12 mouse cellular contexts compared by ENCODE assay signal in genomic region chr10:11960327-11960922, GRCm38 (mm10).
DNase-seq lines count a peak whose midpoint lies in the region; ATAC-seq lines count a peak whose summit lies in the region.
"Had no signal": no experiment of that assay in that cellular context is flagged by ENCODE, and none has a peak within 500 bp of the region (broad histone marks: within the 10 kb centered on the region; RNA-seq: fewer than 3 reads in every experiment).

No protein-coding gene starts in this region.

- peaks cover 4% of the 10 kb centered on the region; the same call in 1 of the 2 replicates for H3K9me3 ChIP-seq in hindbrain, embryonic 13.5 days
- no peaks in the 10 kb centered on the region for H3K9me3 ChIP-seq in midbrain, embryonic 12.5 days
- H3K9me3 ChIP-seq: embryonic facial prominence, embryonic 15.5 days; stomach, embryonic 15.5 days had no signal

- DNase-seq in embryo, embryonic 10 days (ENCODE audit: low spot score), result peak; percentile 7
- DNase-seq in embryo, embryonic 9.5 days (ENCODE audit: extremely low spot score), result no peak
- DNase-seq in embryo, embryonic 10.5 days (ENCODE audit: low spot score), result peak; percentile 22
- no peak for DNase-seq in urinary bladder, postnatal 14 days (ENCODE audit: low spot score)
- DNase-seq in heart, adult 9 months (ENCODE audit: low spot score in 2 of 2), result no peak
- no peak for DNase-seq in kidney, postnatal 36 days
- DNase-seq: heart, adult 11 months had no signal

- 0 out of 2 replicates have a peak overlapping the region, but pooled peaks have one; percentile 5 for H3K27ac ChIP-seq in hindbrain, embryonic 13.5 days
- no peak overlapping the region for H3K27ac ChIP-seq in midbrain, embryonic 12.5 days (replicated peaks)
- H3K27ac ChIP-seq: embryonic facial prominence, embryonic 15.5 days; stomach, embryonic 15.5 days had no signal

- peaks cover 4% of the 10 kb centered on the region; the same call in 1 of the 2 replicates for H3K4me1 ChIP-seq in hindbrain, embryonic 13.5 days (replicated peaks)
- no peaks in the 10 kb centered on the region for H3K4me1 ChIP-seq in midbrain, embryonic 12.5 days
- H3K4me1 ChIP-seq: embryonic facial prominence, embryonic 15.5 days; stomach, embryonic 15.5 days had no signal

- no peaks in the 10 kb centered on the region for H3K36me3 ChIP-seq in hindbrain, embryonic 13.5 days
- no peaks in the 10 kb centered on the region for H3K36me3 ChIP-seq in midbrain, embryonic 12.5 days
- H3K36me3 ChIP-seq: embryonic facial prominence, embryonic 15.5 days; stomach, embryonic 15.5 days had no signal

- 22% methylated on average over 3 of the region's 3 CpGs for whole genome bisulfite sequencing in hindbrain, embryonic 13.5 days
- 20% methylated on average over 3 of the region's 3 CpGs for WGBS in midbrain, embryonic 12.5 days

- no peak overlapping the region for H3K4me3 ChIP-seq in hindbrain, embryonic 13.5 days
- no peak overlapping the region for H3K4me3 ChIP-seq in midbrain, embryonic 12.5 days
- H3K4me3 ChIP-seq: embryonic facial prominence, embryonic 15.5 days; stomach, embryonic 15.5 days had no signal

- H3K4me2 ChIP-seq in hindbrain, embryonic 13.5 days, result no peak overlapping the region
- no peak overlapping the region for H3K4me2 ChIP-seq in midbrain, embryonic 12.5 days (replicated peaks)
- H3K4me2 ChIP-seq: embryonic facial prominence, embryonic 15.5 days; stomach, embryonic 15.5 days had no signal

- no peak overlapping the region for H3K9ac ChIP-seq in hindbrain, embryonic 13.5 days
- no peak overlapping the region for H3K9ac ChIP-seq in midbrain, embryonic 12.5 days (replicated peaks)
- H3K9ac ChIP-seq: embryonic facial prominence, embryonic 15.5 days; stomach, embryonic 15.5 days had no signal

- peak; percentile 85 for ATAC-seq in hindbrain, embryonic 13.5 days (ENCODE audit: low FRiP score)
- ATAC-seq in midbrain, embryonic 12.5 days (ENCODE audit: low FRiP score, low read depth), result peak; percentile 91
- ATAC-seq: lung, postnatal 0 days had no signal

- no peaks in the 10 kb centered on the region for H3K27me3 ChIP-seq in hindbrain, embryonic 13.5 days
- no peaks in the 10 kb centered on the region for H3K27me3 ChIP-seq in midbrain, embryonic 12.5 days
- H3K27me3 ChIP-seq: embryonic facial prominence, embryonic 15.5 days; stomach, embryonic 15.5 days had no signal

Comparison
In these comparisons a context has a peak if more than half of its experiments do, and no peak if none do; other contexts are left out.
1. DNase-seq: peak in embryo, embryonic 10 days (single experiment) and embryo, embryonic 10.5 days (single experiment); none in embryo, embryonic 9.5 days (single experiment), urinary bladder, postnatal 14 days (single experiment), heart, adult 9 months (0 of 2) and kidney, postnatal 36 days (0 of 2).